Mouse (Mus musculus): ENCODE data around the gene Gm42715. TPM values are rescaled to one million over a fixed set of nuclear protein-coding genes. Genes with fewer than 3 reads are reported as not detected.
A peak's percentile ranks its signal among the peaks of the same experiment; 100 is the strongest.

Gene Gm42715
- polyA plus RNA-seq, 1 experiment: 7.8 TPM

GRCm38 (mm10) chr7:127549116-127549835 lies 29.9 kb downstream of the Gm42715 start:
- 92% methylated on average over 15 of the region's 15 CpGs for WGBS
- H3K4me1 ChIP-seq (ENCODE audit: control insufficient read depth, insufficient read depth, low read length): no peaks in the 10 kb centered on the region
- no peak overlapping the region for H3K27ac ChIP-seq (ENCODE audit: control insufficient read depth, insufficient read depth, low read depth, low read length, poor library complexity)
- TF ChIP-seq POLR2A (IDR thresholded peaks at IDR 0.05; ENCODE audit: borderline replicate concordance, control insufficient read depth, low read depth, low read length) (no peak), CTCF (IDR thresholded peaks at IDR 0.05; ENCODE audit: control insufficient read depth, insufficient read depth, low read length) (no peak)
- H3K4me3 ChIP-seq (replicated peaks; ENCODE audit: control insufficient read depth, low read depth, low read length): no peak overlapping the region

- H3K27ac ChIP-seq (ENCODE audit: control insufficient read depth, insufficient read depth, low read depth, low read length, poor library complexity): no peak overlapping the region
- TF ChIP-seq POLR2A (IDR thresholded peaks at IDR 0.05; ENCODE audit: borderline replicate concordance, control insufficient read depth, low read depth, low read length) (no peak), CTCF (IDR thresholded peaks at IDR 0.05; ENCODE audit: control insufficient read depth, insufficient read depth, low read length) (no peak)
- no peaks in the 10 kb centered on the region for H3K4me1 ChIP-seq (ENCODE audit: control insufficient read depth, insufficient read depth, low read length)
- 94% methylated on average over 8 of the region's 8 CpGs for WGBS
- no peak overlapping the region for H3K4me3 ChIP-seq (replicated peaks; ENCODE audit: control insufficient read depth, low read depth, low read length)
Measured at GRCm38 (mm10) chr7:127551558-127551957, 32.2 kb downstream of the Gm42715 start.

- no peaks in the 10 kb centered on the region for H3K4me1 ChIP-seq (ENCODE audit: control insufficient read depth, insufficient read depth, low read length)
- H3K27ac ChIP-seq (ENCODE audit: control insufficient read depth, insufficient read depth, low read depth, low read length, poor library complexity): no peak overlapping the region
- no peak; the same call in 1 of the 2 replicates for TF ChIP-seq POLR2A (IDR thresholded peaks at IDR 0.05; ENCODE audit: borderline replicate concordance, control insufficient read depth, low read depth, low read length)
- no peak for TF ChIP-seq CTCF (IDR thresholded peaks at IDR 0.05; ENCODE audit: control insufficient read depth, insufficient read depth, low read length)
- WGBS: 94% methylated on average over 11 of the region's 11 CpGs
- H3K4me3 ChIP-seq (replicated peaks; ENCODE audit: control insufficient read depth, low read depth, low read length): no peak overlapping the region
Measured at GRCm38 (mm10) chr7:127560580-127560979, 41.2 kb downstream of the Gm42715 start.

GRCm38 (mm10) chr7:127561340-127561858 lies 42.0 kb downstream of the Gm42715 start, which contains the start of gene Tmem265:
Gene Tmem265 (plus strand): TSS chr7:127561390.
- WGBS: 83% methylated on average over 5 of the region's 5 CpGs
- H3K27ac ChIP-seq (ENCODE audit: control insufficient read depth, insufficient read depth, low read depth, low read length, poor library complexity): no peak within 1 kb of the TSS
- no peak within 1 kb of the TSS for H3K4me3 ChIP-seq (replicated peaks; ENCODE audit: control insufficient read depth, low read depth, low read length)
- TF ChIP-seq POLR2A (IDR thresholded peaks at IDR 0.05; ENCODE audit: borderline replicate concordance, control insufficient read depth, low read depth, low read length) (no peak), CTCF (IDR thresholded peaks at IDR 0.05; ENCODE audit: control insufficient read depth, insufficient read depth, low read length) (no peak)
- H3K4me1 ChIP-seq (ENCODE audit: control insufficient read depth, insufficient read depth, low read length): no peaks in the 10 kb centered on the region

GRCm38 (mm10) chr7:127564381-127565150 lies 45.2 kb downstream of the Gm42715 start:
- Histone ChIP-seq H3K27ac (ENCODE audit: control insufficient read depth, insufficient read depth, low read depth, low read length, poor library complexity) (no peak overlapping the region), H3K4me1 (ENCODE audit: control insufficient read depth, insufficient read depth, low read length) (no peaks in the 10 kb centered on the region), H3K4me3 (replicated peaks; ENCODE audit: control insufficient read depth, low read depth, low read length) (no peak overlapping the region)
- WGBS: 83% methylated on average over 6 of the region's 6 CpGs
- TF ChIP-seq CTCF (IDR thresholded peaks at IDR 0.05; ENCODE audit: control insufficient read depth, insufficient read depth, low read length) (no peak), POLR2A (IDR thresholded peaks at IDR 0.05; ENCODE audit: borderline replicate concordance, control insufficient read depth, low read depth, low read length) (no peak)

- Histone ChIP-seq H3K4me1 (ENCODE audit: control insufficient read depth, insufficient read depth, low read length) (peaks cover 1% of the 10 kb centered on the region), H3K4me3 (replicated peaks; ENCODE audit: control insufficient read depth, low read depth, low read length) (peak within 1 kb of the TSS; percentile 90), H3K27ac (ENCODE audit: control insufficient read depth, insufficient read depth, low read depth, low read length, poor library complexity) (peak within 1 kb of the TSS; percentile 57)
- 1% methylated on average over 17 of the region's 17 CpGs for WGBS
- TF ChIP-seq CTCF (IDR thresholded peaks at IDR 0.05; ENCODE audit: control insufficient read depth, insufficient read depth, low read length): no peak
- TF ChIP-seq POLR2A (IDR thresholded peaks at IDR 0.05; ENCODE audit: borderline replicate concordance, control insufficient read depth, low read depth, low read length): no peak; the same call in 1 of the 2 replicates
Measured at GRCm38 (mm10) chr7:127572895-127573471, 53.6 kb downstream of the Gm42715 start, which contains the start of gene Phkg2. Gene Phkg2 (plus strand): TSS chr7:127573340.

GRCm38 (mm10) chr7:127573503-127574008 lies 54.2 kb downstream of the Gm42715 start:
- peak overlapping the region; percentile 57 for H3K27ac ChIP-seq (ENCODE audit: control insufficient read depth, insufficient read depth, low read depth, low read length, poor library complexity)
- TF ChIP-seq POLR2A (IDR thresholded peaks at IDR 0.05; ENCODE audit: borderline replicate concordance, control insufficient read depth, low read depth, low read length): no peak
- no peak for TF ChIP-seq CTCF (IDR thresholded peaks at IDR 0.05; ENCODE audit: control insufficient read depth, insufficient read depth, low read length)
- H3K4me1 ChIP-seq (ENCODE audit: control insufficient read depth, insufficient read depth, low read length): peaks cover 1% of the 10 kb centered on the region
- H3K4me3 ChIP-seq (replicated peaks; ENCODE audit: control insufficient read depth, low read depth, low read length): peak overlapping the region; percentile 90
- under 1% methylated on average over 28 of the region's 28 CpGs for whole genome bisulfite sequencing

Measured in bone marrow, adult 2 months (tissue).